Mouse (Mus musculus): ENCODE data around the gene Gtsf1.

The Gtsf1 gene

GRCm38 (mm10) chr15:103377752-103378664, 52.3 kb downstream of the Gtsf1 start:
- in situ Hi-C loops (cut with MboI, MseI), result no loop called here

- in situ Hi-C loops (cut with MboI, MseI), result no loop called here
These were observed 53.4 kb downstream of the Gtsf1 start for GRCm38 (mm10) chr15:103376837-103377269.

- in situ Hi-C loops (cut with MboI, MseI), result no loop called here
These were observed 55.0 kb downstream of the Gtsf1 start for GRCm38 (mm10) chr15:103375112-103375800.

- in situ Hi-C loops (cut with MboI, MseI), result no loop called here
These were observed 57.8 kb downstream of the Gtsf1 start for GRCm38 (mm10) chr15:103372461-103372860.

- in situ Hi-C loops (cut with MboI, MseI), result no loop called here
These were observed 58.5 kb downstream of the Gtsf1 start for GRCm38 (mm10) chr15:103371741-103372140.

- in situ Hi-C loops (cut with MboI, MseI), result no loop called here
These were observed 59.1 kb downstream of the Gtsf1 start for GRCm38 (mm10) chr15:103371208-103371607.

- in situ Hi-C loops (cut with MboI, MseI), result no loop called here
These were observed 59.8 kb downstream of the Gtsf1 start for GRCm38 (mm10) chr15:103370462-103370861.

GRCm38 (mm10) chr15:103369123-103369522, 61.1 kb downstream of the Gtsf1 start:
- in situ Hi-C loops (cut with MboI, MseI), result no loop called here

- in situ Hi-C loops (cut with MboI, MseI), result no loop called here
These were observed 61.9 kb downstream of the Gtsf1 start for GRCm38 (mm10) chr15:103368179-103368940.

GRCm38 (mm10) chr15:103366376-103367149, 63.7 kb downstream of the Gtsf1 start, which contains the start of gene Itga5:
Itga5 (minus strand) TSS chr15:103366763.
- in situ Hi-C loops (cut with MboI, MseI), result no loop called here

- in situ Hi-C loops (cut with MboI, MseI), result no loop called here
These were observed 64.5 kb downstream of the Gtsf1 start for GRCm38 (mm10) chr15:103365471-103366375.

GRCm38 (mm10) chr15:103364761-103365160, 65.5 kb downstream of the Gtsf1 start:
- in situ Hi-C loops (cut with MboI, MseI), result no loop called here

GRCm38 (mm10) chr15:103363809-103364208, 66.5 kb downstream of the Gtsf1 start:
- in situ Hi-C loops (cut with MboI, MseI), result no loop called here

GRCm38 (mm10) chr15:103362950-103363349, 67.3 kb downstream of the Gtsf1 start:
- in situ Hi-C loops (cut with MboI, MseI), result no loop called here

- in situ Hi-C loops (cut with MboI, MseI), result no loop called here
These were observed 67.9 kb downstream of the Gtsf1 start for GRCm38 (mm10) chr15:103362333-103362732.

GRCm38 (mm10) chr15:103361269-103361668, 69.0 kb downstream of the Gtsf1 start:
- in situ Hi-C loops (cut with MboI, MseI), result no loop called here

- in situ Hi-C loops (cut with MboI, MseI), result no loop called here
These were observed 70.2 kb downstream of the Gtsf1 start for GRCm38 (mm10) chr15:103359869-103360602.

GRCm38 (mm10) chr15:103359122-103359510, 71.2 kb downstream of the Gtsf1 start:
- in situ Hi-C loops (cut with MboI, MseI), result no loop called here

Data from T-helper 17 cell (primary cell).